Mouse (Mus musculus): ENCODE measurements at regions not wholly inside any gene's neighbourhood (a gene's known extent, or its start where the extent isn't known, plus 50 kb on each side); places are given as distances from the start of the nearest gene placed in this dataset.

- Histone ChIP-seq H3K36me3 (ENCODE audit: control insufficient read depth in 1 of 2, insufficient read depth in 2 of 2, low read length in 2 of 2) (no peaks in the 10 kb centered on the region), H3K79me2 (ENCODE audit: control insufficient read depth, insufficient read depth, low read length, poor library complexity) (no peaks in the 10 kb centered on the region), H3K4me3 (ENCODE audit: control insufficient read depth in 1 of 2, insufficient read depth in 1 of 2, low read depth in 2 of 2, low read length in 2 of 2) (no peak overlapping the region), H3K9ac (ENCODE audit: control insufficient read depth, low read depth, low read length, poor library complexity, severe bottlenecking) (no peak overlapping the region), H3K9me3 (replicated peaks; ENCODE audit: insufficient read depth, low read length) (no peaks in the 10 kb centered on the region), H3K27me3 (ENCODE audit: control insufficient read depth in 1 of 2, insufficient read depth in 2 of 2, low read length in 2 of 2) (no peaks in the 10 kb centered on the region; a peak in 1 of 4 replicates), H3K27ac (ENCODE audit: control insufficient read depth, low read depth, low read length) (no peak overlapping the region), H3K4me1 (ENCODE audit: control insufficient read depth in 1 of 2, insufficient read depth in 2 of 2, low read length in 2 of 2) (no peaks in the 10 kb centered on the region)
- DNase-seq (ENCODE audit: low read depth, low spot score) = no peak
- TF ChIP-seq HCFC1 (IDR thresholded peaks at IDR 0.05; ENCODE audit: low read depth, low read length) (no peak), MAX (IDR thresholded peaks at IDR 0.05; ENCODE audit: low read length) (no peak), SMC3 (IDR thresholded peaks at IDR 0.05; ENCODE audit: low read depth, low read length) (no peak), RCOR1 (IDR thresholded peaks at IDR 0.05; ENCODE audit: low read depth, low read length) (no peak), NELFE (IDR thresholded peaks at IDR 0.05; ENCODE audit: low read depth, low read length) (no peak), EP300 (IDR thresholded peaks at IDR 0.05; ENCODE audit: low read depth in 1 of 2, low read length in 2 of 2) (no peak), TAL1 (IDR thresholded peaks at IDR 0.05; ENCODE audit: low read length) (no peak), CHD2 (IDR thresholded peaks at IDR 0.05; ENCODE audit: low read length) (no peak), CHD1 (IDR thresholded peaks at IDR 0.05; ENCODE audit: low read depth, low read length) (no peak), USF1 (IDR thresholded peaks at IDR 0.05; ENCODE audit: low read depth, low read length) (no peak), POLR2AphosphoS2 (IDR thresholded peaks at IDR 0.05; ENCODE audit: low read length) (no peak), ZNF384 (IDR thresholded peaks at IDR 0.05; ENCODE audit: low read depth, low read length) (no peak), RAD21 (IDR thresholded peaks at IDR 0.05; ENCODE audit: low read depth, low read length) (no peak)
Measured at GRCm38 (mm10) chr16:78153899-78154605, 147.2 kb upstream of the Cxadr start.

GRCm38 (mm10) chr16:78144146-78144545 is 157.1 kb upstream of the Cxadr start:
- H3K36me3 ChIP-seq (ENCODE audit: control insufficient read depth in 1 of 2, insufficient read depth in 2 of 2, low read length in 2 of 2) = no peaks in the 10 kb centered on the region
- H3K9me3 ChIP-seq (replicated peaks; ENCODE audit: insufficient read depth, low read length) = no peaks in the 10 kb centered on the region
- H3K79me2 ChIP-seq (ENCODE audit: control insufficient read depth, insufficient read depth, low read length, poor library complexity) = no peaks in the 10 kb centered on the region
- no peak for TF ChIP-seq ZNF384 (IDR thresholded peaks at IDR 0.05; ENCODE audit: low read depth, low read length)
- no peak for TF ChIP-seq UBTF (IDR thresholded peaks at IDR 0.05; ENCODE audit: borderline replicate concordance, insufficient read depth, low read depth, low read length)
- no peak for TF ChIP-seq BHLHE40 (IDR thresholded peaks at IDR 0.05; ENCODE audit: borderline replicate concordance, low read depth, low read length)
- TF ChIP-seq MYC (IDR thresholded peaks at IDR 0.05; ENCODE audit: low read depth, low read length) = no peak
- no peak for TF ChIP-seq RAD21 (IDR thresholded peaks at IDR 0.05; ENCODE audit: low read depth, low read length)
- TF ChIP-seq KAT2A (conservative IDR thresholded peaks at IDR 0.05; ENCODE audit: low read depth, low read length) = no peak
- TF ChIP-seq CTCF (IDR thresholded peaks at IDR 0.05 in 2 of 3, conservative IDR thresholded peaks at IDR 0.05 in 1 of 3; ENCODE audit: control insufficient read depth in 1 of 3, insufficient read depth in 1 of 3, low read depth in 2 of 3, low read length in 3 of 3, poor library complexity in 1 of 3, severe bottlenecking in 1 of 3) = no peak
- no peak for TF ChIP-seq MEF2A (IDR thresholded peaks at IDR 0.05; ENCODE audit: extremely low read depth, insufficient replicate concordance, low read depth, low read length, poor library complexity, severe bottlenecking)
- no peak for TF ChIP-seq MAX (IDR thresholded peaks at IDR 0.05; ENCODE audit: low read length)
- no peak for TF ChIP-seq ELF1 (IDR thresholded peaks at IDR 0.05; ENCODE audit: low read depth, low read length)
- TF ChIP-seq MAFK (IDR thresholded peaks at IDR 0.05; ENCODE audit: borderline replicate concordance, low read depth, low read length) = no peak
- TF ChIP-seq GATA1 (IDR thresholded peaks at IDR 0.05; ENCODE audit: low read depth, low read length) = no peak
- no peak for TF ChIP-seq EP300 (IDR thresholded peaks at IDR 0.05; ENCODE audit: low read depth in 1 of 2, low read length in 2 of 2)
- TF ChIP-seq GABPA (IDR thresholded peaks at IDR 0.05; ENCODE audit: low read depth, low read length) = no peak
- TF ChIP-seq TAL1 (IDR thresholded peaks at IDR 0.05; ENCODE audit: low read length) = no peak
- TF ChIP-seq POLR2AphosphoS2 (IDR thresholded peaks at IDR 0.05; ENCODE audit: low read length) = no peak
- no peak for TF ChIP-seq HCFC1 (IDR thresholded peaks at IDR 0.05; ENCODE audit: low read depth, low read length)
- no peak for TF ChIP-seq CHD2 (IDR thresholded peaks at IDR 0.05; ENCODE audit: low read length)
- TF ChIP-seq USF2 (IDR thresholded peaks at IDR 0.05; ENCODE audit: borderline replicate concordance in 1 of 2, insufficient read depth in 1 of 2, low read depth in 1 of 2, low read length in 2 of 2) = no peak
- no peak for TF ChIP-seq JUND (IDR thresholded peaks at IDR 0.05; ENCODE audit: low read depth, low read length)
- H3K27me3 ChIP-seq (ENCODE audit: control insufficient read depth in 1 of 2, insufficient read depth in 2 of 2, low read length in 2 of 2) = no peaks in the 10 kb centered on the region
- H3K27ac ChIP-seq (ENCODE audit: control insufficient read depth, low read depth, low read length) = no peak overlapping the region
- DNase-seq (ENCODE audit: low read depth, low spot score) = no peak
- H3K4me3 ChIP-seq (ENCODE audit: control insufficient read depth in 1 of 2, insufficient read depth in 1 of 2, low read depth in 2 of 2, low read length in 2 of 2) = no peak overlapping the region
- H3K9ac ChIP-seq (ENCODE audit: control insufficient read depth, low read depth, low read length, poor library complexity, severe bottlenecking) = no peak overlapping the region
- H3K4me1 ChIP-seq (ENCODE audit: control insufficient read depth in 1 of 2, insufficient read depth in 2 of 2, low read length in 2 of 2) = no peaks in the 10 kb centered on the region
